Mouse (Mus musculus): Measurements from ENCODE around the gene Rasgrf1.

DNA sequence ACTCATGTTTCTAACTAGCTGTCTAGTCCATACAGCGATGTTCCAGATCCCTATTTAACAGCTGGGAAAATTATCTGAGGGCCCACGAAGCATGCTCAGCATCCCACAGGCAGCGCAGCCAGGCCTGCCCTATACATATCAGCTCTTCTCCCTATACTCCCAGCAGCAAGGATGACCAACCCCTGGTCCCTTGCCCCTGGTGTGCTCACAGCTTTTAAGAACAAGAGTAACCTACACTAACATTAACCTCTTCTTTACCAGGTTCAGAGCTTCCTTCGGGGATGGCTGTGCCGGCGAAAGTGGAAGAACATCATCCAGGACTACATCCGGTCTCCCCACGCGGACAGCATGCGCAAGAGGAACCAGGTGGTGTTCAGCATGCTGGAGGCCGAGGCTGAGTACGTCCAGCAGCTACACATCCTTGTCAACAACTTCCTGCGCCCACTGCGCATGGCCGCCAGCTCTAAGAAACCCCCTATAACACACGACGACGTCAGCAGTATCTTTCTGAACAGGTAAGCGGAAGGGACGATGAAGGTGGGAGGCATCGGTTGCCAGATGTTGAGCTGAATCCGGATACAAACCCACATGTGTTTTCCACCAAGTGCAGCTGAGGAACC is 44.0 kb downstream of the Rasgrf1 start:
- TF ChIP-seq CTCF (IDR thresholded peaks at IDR 0.05; ENCODE audit: insufficient read depth, low read length): no peak
- TF ChIP-seq POLR2A (IDR thresholded peaks at IDR 0.05; ENCODE audit: borderline replicate concordance, extremely low read depth, low read depth, low read length): no peak

Measured in lung, adult 2 months (tissue).